Mouse (Mus musculus) kidney, adult 2 months (tissue): ENCODE data around the gene Spx. TPM values are rescaled to one million over a fixed set of nuclear protein-coding genes. Genes with fewer than 3 reads are reported as not detected.

ENCODE experiments used
- DNase-seq: peaks from one replicate; pipeline ENCODE4 v3.0.0; 2021
- H3K27ac ChIP-seq: fragments of 200-500 bp; 2 replicates; pipeline ENCODE4 v1.5.1; 2012; ENCODE audit warnings: low read depth, low read length, control low read depth, inconsistent platforms; ENCODE audit not compliant: insufficient read depth
- H3K27me3 ChIP-seq: fragments of 200-500 bp; replicated peaks from 2 replicates; pipeline ENCODE4 v1.6.1; 2012; ENCODE audit warnings: mild to moderate bottlenecking, moderate library complexity, low read length, inconsistent platforms; ENCODE audit not compliant: control insufficient read depth, insufficient read depth
- H3K36me3 ChIP-seq: fragments of 200-500 bp; 2 replicates; pipeline ENCODE4 v1.6.1; 2012; ENCODE audit warnings: mild to moderate bottlenecking, moderate library complexity, low read length, inconsistent platforms; ENCODE audit not compliant: control insufficient read depth, insufficient read depth
- H3K4me1 ChIP-seq: fragments of 200-500 bp; 2 replicates; pipeline ENCODE4 v1.6.1; 2011; ENCODE audit warnings: low read length; ENCODE audit not compliant: control insufficient read depth, insufficient read depth
- H3K4me3 ChIP-seq: fragments of 200-500 bp; 2 replicates; pipeline ENCODE4 v1.5.1; 2011; ENCODE audit warnings: mild to moderate bottlenecking, low read depth, low read length, control low read depth; ENCODE audit not compliant: insufficient read depth
- CTCF ChIP-seq: fragments of 200-500 bp; conservative IDR thresholded peaks from 2 replicates; pipeline ENCODE4 v1.5.1; 2011; ENCODE audit warnings: low read depth, mild to moderate bottlenecking, control low read depth, low read length, moderate library complexity, mixed read lengths; ENCODE audit not compliant: insufficient read depth, insufficient read length
- POLR2A ChIP-seq: fragments of 200-500 bp; IDR thresholded peaks from one replicate; pipeline ENCODE4 v1.6.1; 2011; ENCODE audit warnings: low read depth, low read length, control low read depth
- WGBS: fragments of 180-500 bp; shearing (Covaris S2); methylation state at CpG from one replicate; pipeline ENCODE4 v1.1.7; 2018; 5-methylcytosine and 5-hydroxymethylcytosine counted together
- polyA plus RNA-seq: library from polyadenylated mRNA; depleted of rRNA; stranded (reverse); fragments of >200 nt; gene quantifications from 2 replicates; pipeline ENCODE4 v1.2.3, GENCODE M21; 2012; rRNA removed

Spx gene
- 0.14 and 0.30 TPM in 2 replicates for polyA plus RNA-seq

- H3K27ac ChIP-seq = no peak within 1 kb of the TSS
- TF ChIP-seq POLR2A = no peak
- TF ChIP-seq CTCF = no peak
- H3K4me1 ChIP-seq = no peaks in the 10 kb centered on the region
- H3K36me3 ChIP-seq = no peaks in the 10 kb centered on the region
- 66% methylated on average over 11 of the region's 11 CpGs for WGBS
- H3K27me3 ChIP-seq = no peaks in the 10 kb centered on the region; the same call in 1 of the 2 replicates
- DNase-seq = no peak
- no peak within 1 kb of the TSS for H3K4me3 ChIP-seq
Observed at GRCm38 (mm10) chr6:142412906-142413491, at the start of gene Spx. Gene Spx, plus strand, starts transcription at chr6:142413441.

GRCm38 (mm10) chr6:142365742-142366472 lies 47.3 kb upstream of the Spx start:
- no peak overlapping the region for H3K4me3 ChIP-seq
- 58% methylated on average over 8 of the region's 8 CpGs for WGBS
- H3K27me3 ChIP-seq = no peaks in the 10 kb centered on the region
- no peak for DNase-seq
- peaks cover 3% of the 10 kb centered on the region for H3K36me3 ChIP-seq
- H3K27ac ChIP-seq = no peak overlapping the region
- H3K4me1 ChIP-seq = no peaks in the 10 kb centered on the region
- TF ChIP-seq CTCF (no peak), POLR2A (no peak)

- Histone ChIP-seq H3K36me3 (peaks cover 3% of the 10 kb centered on the region), H3K4me1 (no peaks in the 10 kb centered on the region), H3K4me3 (no peak overlapping the region), H3K27me3 (no peaks in the 10 kb centered on the region), H3K27ac (no peak overlapping the region)
- DNase-seq = no peak
- whole genome bisulfite sequencing = 86% methylated on average over 10 of the region's 10 CpGs
- TF ChIP-seq POLR2A = no peak
- no peak for TF ChIP-seq CTCF
Observed at GRCm38 (mm10) chr6:142366473-142367018, 46.7 kb upstream of the Spx start.

GRCm38 (mm10) chr6:142367565-142367964 lies 45.7 kb upstream of the Spx start:
- no peak for TF ChIP-seq CTCF
- TF ChIP-seq POLR2A = no peak
- no peak overlapping the region for H3K27ac ChIP-seq
- no peak for DNase-seq
- no peaks in the 10 kb centered on the region for H3K27me3 ChIP-seq
- no peak overlapping the region for H3K4me3 ChIP-seq
- 89% methylated on average over 3 of the region's 3 CpGs for WGBS
- H3K4me1 ChIP-seq = no peaks in the 10 kb centered on the region
- peaks cover 2% of the 10 kb centered on the region for H3K36me3 ChIP-seq

GRCm38 (mm10) chr6:142369568-142369967 lies 43.7 kb upstream of the Spx start:
- WGBS = 85% methylated on average over 3 of the region's 3 CpGs
- Histone ChIP-seq H3K4me1 (no peaks in the 10 kb centered on the region), H3K27ac (no peak overlapping the region), H3K4me3 (no peak overlapping the region), H3K27me3 (no peaks in the 10 kb centered on the region), H3K36me3 (peaks cover 1% of the 10 kb centered on the region)
- TF ChIP-seq CTCF (no peak), POLR2A (no peak)
- DNase-seq = no peak

GRCm38 (mm10) chr6:142377081-142377480 lies 36.2 kb upstream of the Spx start:
- no peak overlapping the region for H3K4me3 ChIP-seq
- DNase-seq = no peak
- H3K27me3 ChIP-seq = no peaks in the 10 kb centered on the region
- H3K27ac ChIP-seq = no peak overlapping the region
- 23% methylated on average over 1 of the region's 1 CpGs for WGBS
- TF ChIP-seq CTCF (no peak), POLR2A (no peak)
- H3K36me3 ChIP-seq = no peaks in the 10 kb centered on the region; the same call in 1 of the 2 replicates
- H3K4me1 ChIP-seq = no peaks in the 10 kb centered on the region

GRCm38 (mm10) chr6:142378576-142379330 lies 34.5 kb upstream of the Spx start:
- Histone ChIP-seq H3K27ac (no peak overlapping the region), H3K36me3 (no peaks in the 10 kb centered on the region; the same call in 1 of the 2 replicates), H3K27me3 (no peaks in the 10 kb centered on the region), H3K4me1 (no peaks in the 10 kb centered on the region), H3K4me3 (no peak overlapping the region)
- no peak for TF ChIP-seq POLR2A
- TF ChIP-seq CTCF = no peak
- DNase-seq = no peak
- 90% methylated on average over 8 of the region's 8 CpGs for WGBS
